Mouse (Mus musculus) inflammation-experienced regulatory T-cells, adult 6 months (primary cell): ENCODE measurements around the gene Stk36. TPM values are rescaled to one million over a fixed set of nuclear protein-coding genes. Genes with fewer than 3 reads are reported as not detected.

ENCODE experiments used
- ATAC-seq: one replicate; pipeline ENCODE4 v1.8.0; 2017
- polyA plus RNA-seq, 3 experiments: library from polyadenylated mRNA; unstranded; fragments of 100-300 nt; shearing (Covaris generic); gene quantifications; one replicate each; pipeline ENCODE4 v1.2.1; 2017

The Stk36 gene
- polyA plus RNA-seq: not detected

- peak; percentile 100 for ATAC-seq
Observed at GRCm38 (mm10) chr1:74601267-74601962, at the start of gene Stk36, which contains the start of gene Rnf25. Stk36 (plus strand) TSS chr1:74601445. Rnf25 (minus strand) TSS chr1:74601397.

GRCm38 (mm10) chr1:74559061-74559460 is 42.2 kb upstream of the Stk36 start:
- no peak for ATAC-seq

GRCm38 (mm10) chr1:74565834-74566233 is 35.4 kb upstream of the Stk36 start:
- ATAC-seq: no peak

GRCm38 (mm10) chr1:74569739-74570719 is 31.2 kb upstream of the Stk36 start:
- ATAC-seq: no peak

GRCm38 (mm10) chr1:74582621-74583020 is 18.6 kb upstream of the Stk36 start:
- ATAC-seq: no peak

GRCm38 (mm10) chr1:74584616-74585398 is 16.4 kb upstream of the Stk36 start:
- no peak for ATAC-seq

- ATAC-seq: no peak
Observed at GRCm38 (mm10) chr1:74587233-74587772, 13.9 kb upstream of the Stk36 start.

GRCm38 (mm10) chr1:74587773-74588445 is 13.3 kb upstream of the Stk36 start, which contains the start of the genes Zfp142 and Bcs1l:
Zfp142 (minus strand) TSS chr1:74588246.
Bcs1l (plus strand) TSS chr1:74588289.
- peak; percentile 91 for ATAC-seq

- ATAC-seq: no peak
Observed at GRCm38 (mm10) chr1:74594434-74594833, 6.8 kb upstream of the Stk36 start.

GRCm38 (mm10) chr1:74600501-74601266 is 561 bp upstream of the Stk36 start:
- peak; percentile 42 for ATAC-seq

- no peak for ATAC-seq
Observed at GRCm38 (mm10) chr1:74624183-74624582, 22.9 kb downstream of the Stk36 start.

GRCm38 (mm10) chr1:74626076-74626475 is 24.8 kb downstream of the Stk36 start:
- no peak for ATAC-seq

GRCm38 (mm10) chr1:74628001-74628400 is 26.8 kb downstream of the Stk36 start:
- no peak for ATAC-seq

GRCm38 (mm10) chr1:74632734-74633133 is 31.5 kb downstream of the Stk36 start:
- no peak for ATAC-seq

GRCm38 (mm10) chr1:74643524-74643923 is 42.3 kb downstream of the Stk36 start:
- ATAC-seq: no peak

- no peak for ATAC-seq
Observed at GRCm38 (mm10) chr1:74643926-74644325, 42.7 kb downstream of the Stk36 start.

GRCm38 (mm10) chr1:74661448-74662195 is 60.4 kb downstream of the Stk36 start, which contains the start of gene Ttll4:
Ttll4 (plus strand) TSS chr1:74661745.
- ATAC-seq: peak; percentile 95

- ATAC-seq: no peak
Observed at GRCm38 (mm10) chr1:74662253-74662865, 61.1 kb downstream of the Stk36 start.

- ATAC-seq: no peak
Observed at GRCm38 (mm10) chr1:74665153-74665552, 63.9 kb downstream of the Stk36 start.
